Mouse (Mus musculus): ENCODE data around the gene Alg10b. TPM values are rescaled to one million over a fixed set of nuclear protein-coding genes. Genes with fewer than 3 reads are reported as not detected.
"Not testable (repeated sequence)": the region's sequence is repeated elsewhere in the genome, so short reads cannot be mapped to it uniquely, and the experiment has no call there.

Gene Alg10b
- 15.4 and 16.0 TPM in 2 replicates for polyA plus RNA-seq (2012; rRNA removed)

DNA sequence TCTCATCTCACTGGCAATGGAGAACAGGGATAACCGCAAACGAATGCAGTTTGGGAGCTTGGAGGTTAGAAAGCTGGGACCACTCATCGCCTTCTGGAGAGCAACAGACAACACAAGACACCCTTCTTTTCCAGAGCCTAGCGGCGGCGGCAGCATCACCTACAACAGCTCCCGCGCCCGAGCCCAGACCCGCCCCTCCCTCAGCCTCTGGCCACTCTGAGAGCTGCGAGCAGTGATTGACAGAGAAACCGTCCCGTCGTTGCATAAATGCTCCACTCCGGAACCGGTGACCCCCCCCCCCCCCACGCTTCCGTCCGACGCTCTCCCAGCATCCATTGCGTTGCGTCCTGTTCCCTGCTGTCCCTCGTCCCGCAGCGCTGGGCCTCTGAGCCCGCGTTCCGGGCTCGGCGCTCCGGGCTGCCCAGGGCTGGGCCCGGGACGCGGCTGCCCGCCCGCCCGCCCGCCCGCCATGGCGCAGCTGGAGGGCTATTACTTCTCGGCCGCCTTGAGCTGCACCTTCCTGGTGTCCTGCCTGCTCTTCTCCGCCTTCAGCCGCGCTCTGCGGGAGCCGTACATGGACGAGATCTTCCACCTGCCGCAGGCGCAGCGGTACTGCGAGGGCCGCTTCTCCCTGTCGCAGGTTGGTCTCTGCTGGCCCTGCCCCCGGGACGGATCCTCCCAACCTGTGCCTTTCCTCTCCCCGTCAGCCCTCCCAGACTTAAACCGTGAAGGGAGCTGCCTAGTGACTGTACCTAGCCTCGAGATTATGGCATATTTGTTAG is at the start of gene Alg10b:
TSS of gene Alg10b (plus strand) at position 343 of the 782 bp plus-strand sequence.
- peak; percentile 65 for DNase-seq (ENCODE audit: low spot score)

GRCm38 (mm10) chr15:90183108-90183507 is 41.0 kb upstream of the Alg10b start:
- DNase-seq (ENCODE audit: low spot score) = not testable (repeated sequence)

DNA sequence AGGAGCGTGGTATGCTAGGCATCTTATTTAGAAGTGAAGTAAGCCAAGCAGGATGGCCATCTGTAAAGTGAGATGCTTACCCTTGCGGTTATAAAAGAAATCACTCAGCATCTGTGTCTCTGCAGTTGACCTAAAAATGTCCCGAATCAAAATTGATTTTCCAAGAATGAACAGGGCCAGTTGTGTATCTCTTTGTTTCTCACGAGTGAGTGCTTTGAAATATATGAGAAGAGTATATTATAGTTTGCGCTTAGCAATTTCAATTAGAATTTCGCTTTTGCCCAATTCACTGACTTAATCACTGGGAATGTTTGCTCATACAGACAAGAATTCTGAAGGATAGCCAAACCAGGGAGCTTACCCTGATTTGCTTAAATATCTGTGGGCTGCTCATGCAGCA is 40.6 kb upstream of the Alg10b start:
- DNase-seq (ENCODE audit: low spot score) = no peak

- no peak for DNase-seq (ENCODE audit: low spot score)
Measured at GRCm38 (mm10) chr15:90184743-90185142, 39.4 kb upstream of the Alg10b start.

GRCm38 (mm10) chr15:90189477-90189876 is 34.6 kb upstream of the Alg10b start:
- DNase-seq (ENCODE audit: low spot score) = no peak

GRCm38 (mm10) chr15:90213946-90214345 is 10.2 kb upstream of the Alg10b start:
- no peak for DNase-seq (ENCODE audit: low spot score)

DNA sequence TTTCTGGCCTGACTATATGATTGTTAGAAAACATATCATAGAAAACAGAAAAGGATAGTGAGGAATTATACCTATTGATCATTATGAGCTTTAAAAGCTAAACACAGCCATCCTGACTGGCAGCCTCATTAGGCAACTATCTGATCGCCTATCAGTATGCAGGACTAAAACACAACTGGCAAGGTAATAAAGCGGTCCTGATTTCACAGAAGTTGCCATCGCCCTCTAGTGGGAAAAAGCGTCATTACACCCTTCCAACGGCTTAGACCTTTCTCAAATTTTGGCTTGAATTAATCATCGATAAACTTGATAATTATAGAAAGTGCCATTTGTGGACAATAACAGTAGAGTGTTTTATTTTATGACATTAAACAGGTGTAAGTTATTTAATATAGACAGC is 9.2 kb upstream of the Alg10b start:
- DNase-seq (ENCODE audit: low spot score) = no peak

GRCm38 (mm10) chr15:90225058-90225575 is 1.0 kb downstream of the Alg10b start:
- DNase-seq (ENCODE audit: low spot score) = no peak

DNA sequence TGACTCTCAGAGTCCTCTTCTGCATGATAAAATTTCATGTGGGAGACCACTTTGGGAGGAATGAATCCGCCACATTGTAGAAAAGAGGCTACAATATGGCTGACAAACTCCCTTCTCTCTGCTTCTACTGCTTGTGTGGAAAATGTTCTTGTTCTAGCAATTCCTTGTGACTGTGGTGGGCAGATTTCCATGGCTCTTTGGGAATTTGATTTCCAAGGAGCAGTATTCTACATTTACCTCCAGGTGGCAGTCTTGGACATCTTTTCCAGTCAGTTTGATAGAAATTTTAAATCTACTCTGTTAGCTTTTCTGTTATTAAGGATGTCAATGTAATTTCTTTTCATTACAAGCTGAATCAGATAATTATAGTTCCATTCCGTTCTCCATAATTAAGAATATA is 13.5 kb downstream of the Alg10b start:
- no peak for DNase-seq (ENCODE audit: low spot score)

GRCm38 (mm10) chr15:90244081-90244480 is 20.0 kb downstream of the Alg10b start:
- no peak for DNase-seq (ENCODE audit: low spot score)

DNA sequence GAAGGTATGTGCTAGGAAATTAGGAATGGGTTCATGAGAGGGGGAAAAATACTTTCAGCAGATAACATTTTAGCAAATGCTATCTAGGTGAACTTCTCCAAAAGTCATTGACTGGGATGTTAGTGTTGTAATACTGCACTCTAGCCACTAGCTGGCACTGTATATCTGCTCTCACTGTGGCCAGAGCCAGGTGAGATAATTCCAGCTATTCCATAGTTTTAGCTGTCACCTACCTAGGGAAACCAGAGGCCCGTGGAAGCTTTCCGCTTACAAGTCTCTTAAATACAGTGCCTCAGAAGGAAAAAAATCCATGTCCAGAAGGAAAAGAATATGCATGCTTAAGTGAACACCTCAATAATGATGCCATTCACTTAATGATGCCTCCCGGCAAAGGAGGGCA is 25.6 kb downstream of the Alg10b start:
- DNase-seq (ENCODE audit: low spot score) = no peak

DNA sequence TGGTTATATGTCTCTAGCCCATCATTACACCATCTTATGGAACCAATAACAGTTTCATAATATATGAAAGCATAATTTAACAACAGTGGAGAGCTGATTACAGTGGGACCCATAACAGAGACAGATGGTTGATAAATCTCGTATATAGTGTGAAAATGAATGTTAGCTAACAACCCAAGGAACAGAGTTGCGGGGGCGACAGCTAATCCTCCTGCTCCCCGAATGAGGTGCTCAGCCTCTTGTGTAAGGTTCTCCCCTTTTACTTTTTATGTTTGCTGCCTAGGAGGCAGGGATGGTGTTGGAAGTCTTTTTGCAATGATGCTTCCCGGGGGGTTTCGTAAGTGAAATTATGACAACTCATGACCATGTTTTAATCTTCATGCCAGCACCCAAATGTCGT is 58.8 kb downstream of the Alg10b start:
- DNase-seq (ENCODE audit: low spot score) = no peak
